Mouse (Mus musculus): ENCODE data around the gene Mrps11.

GRCm38 (mm10) chr7:78796624-78797023, 13.7 kb downstream of the Mrps11 start:
- TF ChIP-seq CTCF (IDR thresholded peaks at IDR 0.05; ENCODE audit: low read depth) (no peak), EP300 (IDR thresholded peaks at IDR 0.05; ENCODE audit: low read depth) (no peak)
